Mouse (Mus musculus) granulocyte monocyte progenitor cell, adult 5-6 weeks (primary cell): ENCODE measurements around the gene Afg1l. TPM values are rescaled to one million over a fixed set of nuclear protein-coding genes. Genes with fewer than 3 reads are reported as not detected.

Source experiments
- ATAC-seq: replicated peaks from 2 replicates; pipeline ENCODE4 v1.8.0; 2016; ENCODE audit warnings: mild to moderate bottlenecking, moderate TSS enrichment, inconsistent platforms; ENCODE audit not compliant: poor library complexity, severe bottlenecking
- total RNA-seq, 2 experiments: library from RNA; stranded (forward) in 1 of 2; stranded (reverse) in 1 of 2; fragments of 200-712, 200-1000 nt in 1 of 2; fragments of >200 nt in 1 of 2; fragmentation: Nextera tagmentation in 1 of 2; gene quantifications; 2 replicates each; pipeline ENCODE4 v1.2.3; 2014 to 2017

The Afg1l gene
- total RNA-seq, 2 experiments from 2014 or later, result 5.8 to 7.7 TPM

DNA sequence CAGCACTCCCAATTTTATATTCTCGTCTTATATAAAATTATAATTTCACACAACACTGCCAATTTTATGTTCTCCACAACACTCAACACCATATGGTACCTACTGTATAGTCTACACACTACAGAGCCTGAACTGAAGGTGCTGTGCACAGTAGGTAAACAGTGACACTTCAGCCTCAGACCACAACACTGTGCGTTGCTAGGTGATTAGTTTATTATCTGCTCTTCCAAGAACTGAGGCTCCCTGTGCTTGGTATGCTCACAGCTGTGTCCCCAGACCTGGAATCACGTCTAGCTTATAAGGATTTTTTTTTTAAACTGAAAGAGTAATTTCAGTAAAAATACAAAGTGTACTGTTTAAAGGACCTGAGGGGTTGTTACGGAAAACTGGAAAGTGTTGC is 2.4 kb upstream of the Afg1l start:
- no peak for ATAC-seq

DNA sequence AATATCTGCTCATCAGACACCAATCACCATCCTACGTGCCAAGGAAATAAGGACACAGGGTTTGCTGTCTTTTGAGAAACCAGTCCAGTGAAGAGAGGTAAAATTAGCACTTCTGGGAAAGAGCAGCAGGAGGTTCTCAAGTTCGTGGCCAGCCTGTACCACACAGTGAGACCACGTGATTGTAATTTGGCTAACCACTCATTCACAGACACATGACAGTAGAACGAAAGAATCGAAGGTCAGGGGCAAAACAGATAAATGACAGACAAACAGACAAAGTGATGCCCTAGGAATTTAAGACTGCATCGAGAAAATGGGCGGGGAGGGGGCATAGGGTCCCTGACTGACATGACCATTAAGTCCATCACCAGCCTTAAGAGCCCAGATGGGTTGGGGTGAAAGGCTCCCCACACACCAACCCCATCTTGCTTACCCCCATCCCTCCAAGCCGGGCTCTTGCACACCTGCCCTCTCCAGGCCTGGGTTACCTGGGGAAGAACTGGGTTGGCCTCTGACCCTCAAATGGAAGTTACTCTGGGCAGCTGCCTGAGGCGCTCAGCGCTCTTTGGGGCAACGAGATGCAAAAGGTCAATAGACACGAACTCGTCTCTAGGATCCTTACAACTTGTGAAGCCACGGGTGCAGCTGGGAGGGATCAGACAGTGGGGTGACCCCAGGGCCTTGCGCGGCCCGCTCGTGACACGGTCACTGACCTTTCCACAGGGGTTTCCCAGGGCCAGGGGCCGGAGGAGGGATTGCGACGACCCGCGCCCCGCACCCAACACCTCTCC is 620 bp downstream of the Afg1l start:
- ATAC-seq, result 0 out of 2 replicates have a peak, but pooled peaks have one; percentile 2

- ATAC-seq, result no peak
Observed at GRCm38 (mm10) chr10:42476774-42477475, 1.4 kb downstream of the Afg1l start.

DNA sequence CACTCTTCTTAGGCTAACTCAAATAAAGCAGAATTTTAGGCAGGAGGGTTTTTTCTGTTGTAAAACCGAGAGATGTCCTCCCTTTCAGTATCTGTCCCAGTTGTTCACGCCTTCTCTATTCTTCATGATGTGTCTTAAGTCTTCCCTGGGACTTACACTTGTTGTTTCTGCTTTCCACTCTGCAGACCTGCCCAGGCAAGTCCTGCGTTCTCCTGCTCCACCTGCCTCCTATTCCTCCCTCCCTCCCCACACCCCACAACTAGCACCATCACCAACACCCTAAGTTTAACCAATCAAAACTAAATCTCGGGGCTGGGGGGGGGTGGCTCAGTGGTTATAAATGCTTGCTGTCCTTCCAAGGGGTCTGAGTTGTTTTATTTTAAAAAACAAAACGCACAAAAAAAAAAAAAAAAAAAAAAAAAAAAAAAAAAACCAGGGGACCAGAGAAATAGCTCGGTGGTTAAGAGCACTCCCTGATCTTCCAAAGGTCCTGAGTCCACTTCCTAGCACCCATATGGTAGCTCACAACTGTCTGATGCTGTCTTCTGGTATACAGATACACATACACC is 3.3 kb downstream of the Afg1l start:
- ATAC-seq, result no peak

- no peak for ATAC-seq
Observed at GRCm38 (mm10) chr10:42464805-42465204, 13.6 kb downstream of the Afg1l start.

DNA sequence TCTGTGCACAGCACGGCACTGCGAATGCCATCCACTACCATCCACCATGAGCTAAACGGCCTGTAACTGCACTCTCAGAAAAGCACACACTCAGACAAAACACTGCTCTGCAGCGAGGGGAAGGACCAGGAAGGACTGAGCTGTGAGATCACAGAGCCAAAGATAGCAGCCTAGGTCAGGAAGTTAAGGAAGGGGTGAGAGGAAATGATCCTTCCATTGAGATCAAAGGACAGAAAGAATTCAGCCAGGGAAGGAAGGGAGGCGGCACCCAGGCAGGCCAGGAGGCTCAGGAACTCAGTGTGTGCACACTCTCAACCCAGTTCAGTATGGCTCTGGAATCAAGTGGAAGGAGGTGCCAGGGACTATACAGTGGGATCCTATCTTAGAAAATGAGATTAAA is 14.1 kb downstream of the Afg1l start:
- no peak for ATAC-seq

DNA sequence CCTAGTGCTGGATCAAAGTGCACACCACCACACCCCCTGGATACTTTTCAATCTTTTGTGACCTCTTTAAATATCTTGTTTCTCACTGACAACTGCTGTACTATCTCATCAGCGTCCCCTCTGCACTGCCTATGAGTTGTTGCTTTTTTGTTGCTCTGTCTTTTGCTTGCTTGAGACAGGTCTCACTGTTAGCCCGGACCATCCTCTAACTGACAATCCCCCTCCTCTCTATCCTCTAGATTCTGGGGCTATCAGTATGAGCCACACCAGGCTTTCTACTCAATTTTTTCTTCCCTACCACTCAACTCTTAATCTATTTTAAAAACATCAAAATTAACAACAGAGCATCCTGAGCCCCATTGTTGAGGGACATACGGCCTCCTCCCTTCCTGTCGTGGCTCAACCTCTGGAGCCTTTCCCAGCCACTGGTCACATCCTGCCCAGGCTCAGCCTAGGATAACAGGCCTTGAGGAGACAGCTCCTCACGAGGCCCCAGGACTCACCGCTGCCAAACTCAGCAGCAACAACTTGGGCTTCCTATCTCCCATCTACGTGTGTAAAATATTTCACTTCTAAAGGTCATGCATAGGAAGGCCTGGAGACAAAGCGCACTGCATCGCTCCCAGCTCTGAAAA is 20.7 kb downstream of the Afg1l start:
- no peak for ATAC-seq

GRCm38 (mm10) chr10:42455981-42456380 is 22.4 kb downstream of the Afg1l start:
- ATAC-seq, result no peak

GRCm38 (mm10) chr10:42454690-42455089 is 23.7 kb downstream of the Afg1l start:
- no peak for ATAC-seq

DNA sequence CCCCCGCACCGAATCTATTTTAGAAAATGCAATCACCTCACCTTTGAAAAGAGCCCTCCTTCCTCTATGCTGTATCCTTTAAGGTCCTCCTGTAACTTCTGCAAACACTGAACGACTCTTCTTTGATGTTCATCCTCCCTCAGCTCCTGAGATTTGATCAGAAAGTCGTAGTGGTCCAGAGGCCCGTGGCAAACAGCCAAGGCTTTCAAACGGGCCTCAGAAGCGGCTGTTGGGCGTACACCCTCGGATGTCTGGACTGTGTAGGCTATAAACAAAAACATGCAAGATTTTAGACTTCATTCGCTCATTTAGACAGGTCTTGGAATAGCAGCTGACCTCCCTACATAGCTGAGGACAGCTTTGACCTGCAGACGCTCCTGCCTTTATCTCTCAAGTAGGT is 24.1 kb downstream of the Afg1l start:
- ATAC-seq, result no peak

DNA sequence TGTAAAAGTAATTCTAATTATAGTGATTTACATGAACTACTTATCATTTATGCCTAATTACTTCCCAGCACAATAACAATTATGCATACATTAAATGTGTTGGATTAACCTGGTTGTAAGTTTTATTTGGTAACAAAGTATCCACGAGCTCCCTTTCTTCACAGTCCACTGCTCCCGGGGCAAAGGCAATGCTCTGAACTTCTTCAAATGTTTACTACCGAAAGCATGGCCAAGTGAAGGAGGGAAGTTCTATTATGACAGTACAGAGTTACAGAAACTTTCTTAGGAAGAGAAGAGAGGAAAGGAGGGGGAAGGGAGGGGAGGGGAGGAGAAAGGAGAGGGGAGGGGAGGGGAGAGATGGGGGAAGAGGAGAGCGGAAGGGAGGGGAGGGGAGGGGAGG is 28.7 kb downstream of the Afg1l start:
- ATAC-seq, result no peak

DNA sequence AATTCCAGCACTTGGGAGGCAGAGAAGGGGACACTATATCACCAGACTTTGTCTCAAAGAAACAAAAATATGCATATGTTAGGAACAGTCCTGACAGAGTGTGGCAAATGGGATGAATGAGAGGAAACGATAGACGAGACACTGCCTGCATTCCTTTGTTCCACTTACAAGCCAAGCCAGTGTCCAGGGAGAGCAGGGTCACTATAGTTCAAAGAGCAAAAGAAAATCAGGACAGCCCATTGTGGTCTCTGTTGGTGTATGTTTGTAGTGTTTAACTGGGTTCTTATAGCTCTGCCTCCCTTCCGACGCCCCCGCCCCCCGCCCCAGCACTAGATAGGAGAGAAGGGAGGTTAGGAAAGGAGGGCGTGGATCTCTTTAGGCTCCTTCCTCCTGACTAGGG is 30.0 kb downstream of the Afg1l start:
- ATAC-seq, result no peak

- no peak for ATAC-seq
Observed at GRCm38 (mm10) chr10:42446145-42446544, 32.2 kb downstream of the Afg1l start.

DNA sequence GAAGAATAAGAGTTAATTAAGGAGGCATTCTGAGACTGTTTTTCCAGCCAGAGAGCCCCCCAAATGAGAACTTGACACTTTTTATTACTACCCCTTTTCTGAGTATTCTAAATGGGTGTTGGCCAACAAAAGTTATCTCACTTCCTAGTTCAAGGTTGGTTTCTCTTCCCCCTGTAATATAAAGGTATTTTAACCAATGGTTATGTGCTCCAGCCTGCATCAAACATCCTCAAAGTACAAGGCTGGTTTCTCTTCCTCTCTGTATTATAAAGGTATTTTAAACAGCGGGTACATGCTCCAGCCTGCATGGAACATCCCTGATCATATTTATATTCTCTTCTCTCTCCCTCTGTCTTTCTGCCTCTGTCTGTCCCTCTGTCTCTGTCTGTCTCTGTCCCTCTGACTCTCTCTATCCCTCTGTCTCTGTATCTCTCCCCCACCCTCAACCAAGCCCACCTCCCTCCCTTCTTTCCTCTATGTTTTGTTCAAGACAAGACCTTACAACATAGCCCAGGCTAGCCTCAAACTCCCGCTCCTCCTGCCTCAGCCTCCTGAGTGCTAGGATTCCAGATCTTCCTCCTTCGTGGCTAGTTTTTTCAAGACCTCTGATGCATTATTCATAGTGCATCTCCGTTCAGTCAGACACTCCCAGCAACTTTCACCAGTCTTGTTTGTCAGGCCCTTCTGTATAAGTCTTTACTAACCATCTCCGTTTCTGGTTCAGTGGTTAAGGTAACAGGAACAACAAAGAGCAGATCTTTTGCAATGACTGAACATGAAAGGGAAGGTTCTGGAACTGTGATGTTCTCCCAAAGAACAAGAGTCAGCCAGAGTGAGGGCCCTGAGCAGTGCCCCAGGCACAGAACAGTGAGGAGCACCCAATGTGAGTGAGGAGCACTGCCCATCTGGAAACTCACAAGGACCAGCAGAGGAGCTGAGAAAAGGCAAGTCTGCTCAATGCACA is 41.2 kb downstream of the Afg1l start:
- peak; percentile 96 for ATAC-seq

GRCm38 (mm10) chr10:42417530-42418174 is 60.7 kb downstream of the Afg1l start:
- ATAC-seq, result no peak

GRCm38 (mm10) chr10:42415821-42416470 is 62.4 kb downstream of the Afg1l start:
- no peak for ATAC-seq

GRCm38 (mm10) chr10:42410748-42411537 is 67.4 kb downstream of the Afg1l start:
- ATAC-seq, result no peak

DNA sequence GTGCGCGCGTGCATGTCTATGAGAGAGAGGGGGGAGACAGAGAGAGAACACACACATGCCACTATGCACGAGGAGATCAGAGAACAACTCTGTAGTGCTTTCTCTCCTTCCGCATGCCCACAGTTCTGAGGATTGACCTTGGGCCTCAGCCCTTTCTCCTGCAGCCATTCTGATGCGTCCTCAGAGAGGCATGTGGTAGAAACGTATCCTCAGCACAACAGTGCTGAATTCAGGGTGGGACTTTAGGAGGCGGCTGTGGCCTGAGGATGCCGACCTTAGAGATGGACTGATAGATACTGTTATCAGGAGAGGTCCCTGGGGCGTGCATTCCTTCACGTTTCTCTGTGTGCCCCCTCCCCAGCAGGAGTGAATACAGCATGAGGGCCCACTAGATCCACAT is 87.9 kb downstream of the Afg1l start:
- no peak for ATAC-seq
